Mouse (Mus musculus) embryonic facial prominence, embryonic 14.5 days (tissue): ENCODE results near the gene Pltp. TPM values are rescaled to one million over a fixed set of nuclear protein-coding genes. Genes with fewer than 3 reads are reported as not detected.

Experiments used
- ATAC-seq: fragments of 200-750 bp; cut with Nextera tagmentation; 2 replicates; pipeline ENCODE4 v1.8.0; 2017; ENCODE audit warnings: low read depth, moderate number of reproducible peaks, moderate TSS enrichment
- DNase-seq: peaks from one replicate; pipeline ENCODE4 v3.0.0-alpha.2; 2015; ENCODE audit warnings: low spot score
- H3K27ac ChIP-seq: fragments of 300-500 bp; sonication (generic); replicated peaks from 2 replicates; pipeline ENCODE4 v1.5.1; 2014; ENCODE audit warnings: low read depth, mild to moderate bottlenecking, low read length, moderate library complexity
- H3K27me3 ChIP-seq: fragments of 300-500 bp; sonication (generic); replicated peaks from 2 replicates; pipeline ENCODE4 v1.6.1; 2014; ENCODE audit warnings: low read length; ENCODE audit not compliant: control insufficient read depth, insufficient read depth
- H3K36me3 ChIP-seq: fragments of 300-500 bp; sonication (generic); 2 replicates; pipeline ENCODE4 v1.6.1; 2014; ENCODE audit warnings: low read length, mixed read lengths; ENCODE audit not compliant: control insufficient read depth, insufficient read depth
- H3K4me1 ChIP-seq: fragments of 300-500 bp; sonication (generic); 2 replicates; pipeline ENCODE4 v1.6.1; 2014; ENCODE audit warnings: antibody characterized with exemption, low read length; ENCODE audit not compliant: control insufficient read depth, insufficient read depth
- H3K4me2 ChIP-seq: fragments of 300-500 bp; sonication (generic); 2 replicates; pipeline ENCODE4 v1.6.1; 2014; ENCODE audit warnings: low read depth, mild to moderate bottlenecking, low read length, moderate library complexity, mixed read lengths
- H3K4me3 ChIP-seq: fragments of 300-500 bp; sonication (generic); 2 replicates; pipeline ENCODE4 v1.5.1; 2014; ENCODE audit warnings: low read depth, mild to moderate bottlenecking, low read length
- H3K9ac ChIP-seq: fragments of 300-500 bp; sonication (generic); 2 replicates; pipeline ENCODE4 v1.6.1; 2014; ENCODE audit warnings: low read depth, mild to moderate bottlenecking, low read length, moderate library complexity, mixed read lengths
- H3K9me3 ChIP-seq: fragments of 300-500 bp; sonication (generic); 2 replicates; pipeline ENCODE4 v1.6.1; 2016; ENCODE audit warnings: low read length; ENCODE audit not compliant: control insufficient read depth
- WGBS: fragments of 180-500 bp; shearing (Covaris S2); extraction: QIAGEN DNeasy Blood & Tissue Kit; methylation state at CpG from one replicate; pipeline ENCODE4 v1.1.7; 2014; 5-methylcytosine and 5-hydroxymethylcytosine counted together
- polyA plus RNA-seq: library from polyadenylated mRNA; unstranded; fragments of >200 nt; fragmentation: Nextera tagmentation; extraction: Ambion mirVana; gene quantifications from 2 replicates; pipeline ENCODE4 v1.2.1, GENCODE M21; 2014

Pltp gene
- polyA plus RNA-seq, 1 experiment from 2014 or later, result 50.1 TPM

- H3K4me2 ChIP-seq, result no peak overlapping the region
- ATAC-seq, result no peak
Measured at GRCm38 (mm10) chr2:164894644-164895043, 37.1 kb upstream of the Pltp start.

GRCm38 (mm10) chr2:164894048-164894447 lies 36.5 kb upstream of the Pltp start:
- 66% methylated on average over 5 of the region's 5 CpGs for WGBS
- H3K4me2 ChIP-seq, result no peak overlapping the region
- H3K4me1 ChIP-seq, result no peaks in the 10 kb centered on the region
- no peak overlapping the region for H3K27ac ChIP-seq
- peaks cover 100% of the 10 kb centered on the region for H3K36me3 ChIP-seq
- ATAC-seq (no peak), DNase-seq (no peak)
- no peak overlapping the region for H3K9ac ChIP-seq
- H3K9me3 ChIP-seq, result no peaks in the 10 kb centered on the region
- H3K4me3 ChIP-seq, result no peak overlapping the region
- no peaks in the 10 kb centered on the region for H3K27me3 ChIP-seq

More at GRCm38 (mm10) chr2:164894644-164895043, 37.1 kb upstream of the Pltp start:
- Histone ChIP-seq H3K27ac (no peak overlapping the region), H3K4me3 (no peak overlapping the region), H3K9ac (no peak overlapping the region), H3K36me3 (peaks cover 100% of the 10 kb centered on the region), H3K4me1 (no peaks in the 10 kb centered on the region), H3K9me3 (no peaks in the 10 kb centered on the region), H3K27me3 (no peaks in the 10 kb centered on the region)
- no peak for DNase-seq
- 70% methylated on average over 1 of the region's 1 CpGs for WGBS

- Histone ChIP-seq H3K9me3 (no peaks in the 10 kb centered on the region), H3K9ac (no peak overlapping the region), H3K4me2 (no peak overlapping the region), H3K36me3 (peaks cover 100% of the 10 kb centered on the region), H3K27ac (no peak overlapping the region), H3K4me3 (no peak overlapping the region), H3K27me3 (no peaks in the 10 kb centered on the region), H3K4me1 (no peaks in the 10 kb centered on the region)
- no peak for ATAC-seq
- no peak for DNase-seq
- 89% methylated on average over 6 of the region's 6 CpGs for WGBS
Measured at GRCm38 (mm10) chr2:164892696-164893216, 35.2 kb upstream of the Pltp start.

GRCm38 (mm10) chr2:164891908-164892695 lies 34.6 kb upstream of the Pltp start:
- no peak overlapping the region for H3K4me3 ChIP-seq
- peaks cover 100% of the 10 kb centered on the region for H3K36me3 ChIP-seq
- H3K4me1 ChIP-seq, result no peaks in the 10 kb centered on the region
- 89% methylated on average over 14 of the region's 15 CpGs for WGBS
- DNase-seq (no peak), ATAC-seq (no peak)
- no peak overlapping the region for H3K4me2 ChIP-seq
- no peaks in the 10 kb centered on the region for H3K9me3 ChIP-seq
- no peak overlapping the region for H3K27ac ChIP-seq
- H3K9ac ChIP-seq, result no peak overlapping the region
- no peaks in the 10 kb centered on the region for H3K27me3 ChIP-seq

- 76% methylated on average over 13 of the region's 13 CpGs for WGBS
- ATAC-seq, result no peak
Measured at GRCm38 (mm10) chr2:164891056-164891834, 33.7 kb upstream of the Pltp start.

GRCm38 (mm10) chr2:164890411-164891049 lies 33.0 kb upstream of the Pltp start:
- peaks cover 97% of the 10 kb centered on the region for H3K36me3 ChIP-seq

More at GRCm38 (mm10) chr2:164891056-164891834, 33.7 kb upstream of the Pltp start:
- no peak for DNase-seq
- Histone ChIP-seq H3K4me1 (no peaks in the 10 kb centered on the region), H3K9ac (no peak overlapping the region), H3K4me3 (no peak overlapping the region), H3K4me2 (no peak overlapping the region), H3K36me3 (peaks cover 100% of the 10 kb centered on the region), H3K9me3 (no peaks in the 10 kb centered on the region), H3K27me3 (no peaks in the 10 kb centered on the region), H3K27ac (no peak overlapping the region)

GRCm38 (mm10) chr2:164889960-164890359 lies 32.4 kb upstream of the Pltp start:
- Histone ChIP-seq H3K27me3 (no peaks in the 10 kb centered on the region), H3K4me3 (no peak overlapping the region), H3K4me1 (no peaks in the 10 kb centered on the region), H3K36me3 (peaks cover 97% of the 10 kb centered on the region), H3K9me3 (no peaks in the 10 kb centered on the region), H3K27ac (no peak overlapping the region), H3K4me2 (no peak overlapping the region), H3K9ac (no peak overlapping the region)
- DNase-seq (no peak), ATAC-seq (no peak)
- WGBS, result 84% methylated on average over 2 of the region's 2 CpGs

More at GRCm38 (mm10) chr2:164890411-164891049, 33.0 kb upstream of the Pltp start:
- H3K4me3 ChIP-seq, result no peak overlapping the region
- ATAC-seq, result no peak
- no peaks in the 10 kb centered on the region for H3K27me3 ChIP-seq
- no peak overlapping the region for H3K4me2 ChIP-seq
- 94% methylated on average over 24 of the region's 24 CpGs for WGBS
- DNase-seq, result no peak
- H3K4me1 ChIP-seq, result no peaks in the 10 kb centered on the region
- H3K9me3 ChIP-seq, result no peaks in the 10 kb centered on the region
- no peak overlapping the region for H3K27ac ChIP-seq
- H3K9ac ChIP-seq, result no peak overlapping the region

- no peak for ATAC-seq
- 77% methylated on average over 12 of the region's 12 CpGs for WGBS
Measured at GRCm38 (mm10) chr2:164888996-164889395, 31.5 kb upstream of the Pltp start.

More at GRCm38 (mm10) chr2:164888996-164889395, 31.5 kb upstream of the Pltp start:
- Histone ChIP-seq H3K27ac (no peak overlapping the region), H3K9me3 (no peaks in the 10 kb centered on the region), H3K9ac (no peak overlapping the region), H3K4me1 (no peaks in the 10 kb centered on the region), H3K4me3 (no peak overlapping the region), H3K4me2 (no peak overlapping the region), H3K36me3 (peaks cover 97% of the 10 kb centered on the region), H3K27me3 (no peaks in the 10 kb centered on the region)
- no peak for DNase-seq
